Mouse (Mus musculus) midbrain, postnatal 0 days (tissue): Measurements from ENCODE around the gene Usp35. TPM values are rescaled to one million over a fixed set of nuclear protein-coding genes. Genes with fewer than 3 reads are reported as not detected.

Source experiments
- ATAC-seq: fragments of 200-750 bp; cut with Nextera tagmentation; 2 replicates; pipeline ENCODE4 v1.8.0; 2017; ENCODE audit warnings: moderate number of reproducible peaks, mild to moderate bottlenecking, moderate TSS enrichment, moderate library complexity; ENCODE audit not compliant: low FRiP score
- DNase-seq: peaks from one replicate; pipeline ENCODE4 v3.0.0-alpha.2; 2015; ENCODE audit warnings: low spot score
- H3K27ac ChIP-seq: fragments of 300-500 bp; sonication (generic); 2 replicates; pipeline ENCODE4 v1.5.1; 2014; ENCODE audit warnings: low read depth, mild to moderate bottlenecking, low read length, mixed read lengths
- H3K27me3 ChIP-seq: fragments of 300-500 bp; sonication (generic); 2 replicates; pipeline ENCODE4 v1.6.1; 2014; ENCODE audit warnings: low read length, control low read depth, mixed read lengths; ENCODE audit not compliant: insufficient read depth
- H3K36me3 ChIP-seq: fragments of 300-500 bp; sonication (generic); 2 replicates; pipeline ENCODE4 v1.6.1; 2014; ENCODE audit warnings: low read length, control low read depth, mixed read lengths; ENCODE audit not compliant: insufficient read depth
- H3K4me1 ChIP-seq: fragments of 300-500 bp; sonication (generic); 2 replicates; pipeline ENCODE4 v1.6.1; 2014; ENCODE audit warnings: mild to moderate bottlenecking, control low read depth, antibody characterized with exemption, low read length, mixed read lengths; ENCODE audit not compliant: insufficient read depth
- H3K4me2 ChIP-seq: fragments of 300-500 bp; sonication (generic); 2 replicates; pipeline ENCODE4 v1.6.1; 2014; ENCODE audit warnings: low read depth, mild to moderate bottlenecking, low read length, mixed read lengths; ENCODE audit not compliant: poor library complexity, severe bottlenecking
- H3K4me3 ChIP-seq: fragments of 300-500 bp; sonication (generic); 2 replicates; pipeline ENCODE4 v1.5.1; 2014; ENCODE audit warnings: low read depth, mild to moderate bottlenecking, low read length, moderate library complexity
- H3K9ac ChIP-seq: fragments of 300-500 bp; sonication (generic); replicated peaks from 2 replicates; pipeline ENCODE4 v1.6.1; 2014; ENCODE audit warnings: mild to moderate bottlenecking, low read length, moderate library complexity, mixed read lengths; ENCODE audit not compliant: poor library complexity, severe bottlenecking
- H3K9me3 ChIP-seq: fragments of 300-500 bp; sonication (generic); 2 replicates; pipeline ENCODE4 v1.6.1; 2016; ENCODE audit warnings: low read length, control low read depth
- CTCF ChIP-seq: IDR thresholded peaks from 2 replicates; pipeline ENCODE4 v1.5.1; 2016; ENCODE audit warnings: antibody characterized with exemption, mild to moderate bottlenecking
- WGBS: fragments of 180-500 bp; shearing (Covaris S2); extraction: QIAGEN DNeasy Blood & Tissue Kit; methylation state at CpG from one replicate; pipeline ENCODE4 v1.1.7; 2014; 5-methylcytosine and 5-hydroxymethylcytosine counted together
- polyA plus RNA-seq: library from polyadenylated mRNA; unstranded; fragments of >200 nt; fragmentation: Nextera tagmentation; extraction: Ambion mirVana; gene quantifications from 2 replicates; pipeline ENCODE4 v1.2.1, GENCODE M21; 2015
- total RNA-seq: library from RNA; depleted of rRNA; stranded (reverse); fragments of >200 nt; gene quantifications from 2 replicates; pipeline ENCODE4 v1.2.3, GENCODE M21; 2014

The Usp35 gene
- total and polyA plus RNA-seq, 2 experiments from 2014 or later, result 2.9 to 13.4 TPM

DNA sequence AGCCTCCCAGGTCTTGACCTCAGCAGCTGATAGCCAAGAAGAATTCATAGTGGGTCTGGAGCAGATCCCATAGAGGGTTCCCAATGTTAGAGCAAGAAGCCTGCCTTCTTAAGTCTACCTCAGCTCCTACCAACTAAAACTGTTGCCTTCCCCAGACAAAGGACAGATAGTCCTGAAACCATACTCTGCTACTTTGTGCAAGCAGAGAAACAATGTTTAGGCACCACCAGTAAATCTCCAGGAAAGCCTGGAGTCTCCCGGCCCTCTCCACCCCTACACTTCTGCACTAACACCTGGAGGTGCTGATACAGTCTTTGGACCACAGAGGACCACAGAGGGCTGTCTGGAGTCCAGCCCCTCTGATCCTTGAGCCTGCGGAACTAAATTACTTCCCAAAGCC, 12.8 kb upstream of the Usp35 start:
- Histone ChIP-seq H3K27me3 (no peaks in the 10 kb centered on the region), H3K36me3 (peaks cover 6% of the 10 kb centered on the region; the same call in 1 of the 2 replicates), H3K9ac (no peak overlapping the region), H3K4me2 (no peak overlapping the region), H3K9me3 (no peaks in the 10 kb centered on the region), H3K4me3 (no peak overlapping the region), H3K4me1 (no peaks in the 10 kb centered on the region), H3K27ac (no peak overlapping the region)
- TF ChIP-seq CTCF, result no peak
- ATAC-seq, result no peak
- WGBS, result 88% methylated on average over 2 of the region's 2 CpGs
- no peak for DNase-seq

DNA sequence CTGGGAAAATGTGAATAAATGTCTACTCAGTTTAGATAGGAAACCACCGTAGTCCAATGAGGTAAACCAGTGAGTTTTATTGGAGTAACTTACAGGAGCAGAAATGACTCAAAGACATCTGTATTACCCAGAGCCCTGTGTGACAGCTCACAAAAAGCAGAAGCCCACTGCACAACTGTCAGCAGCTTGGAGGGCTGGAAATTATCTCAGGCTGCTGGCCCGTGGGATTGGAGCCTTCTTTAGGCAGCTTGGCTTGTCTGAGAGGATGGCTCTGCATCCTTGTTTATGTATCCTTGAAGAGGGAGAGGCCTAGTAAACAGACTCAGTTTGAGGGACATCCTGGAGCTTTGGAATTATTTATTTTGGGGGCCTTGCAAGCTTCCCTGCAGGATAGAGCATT, 11.1 kb upstream of the Usp35 start:
- no peaks in the 10 kb centered on the region for H3K4me1 ChIP-seq
- no peak for DNase-seq
- H3K9me3 ChIP-seq, result no peaks in the 10 kb centered on the region
- no peak for ATAC-seq
- TF ChIP-seq CTCF, result no peak
- H3K27ac ChIP-seq, result no peak overlapping the region
- H3K9ac ChIP-seq, result no peak overlapping the region
- WGBS, result 84% methylated on average over 2 of the region's 2 CpGs
- peaks cover 3% of the 10 kb centered on the region; the same call in 1 of the 2 replicates for H3K36me3 ChIP-seq
- H3K27me3 ChIP-seq, result no peaks in the 10 kb centered on the region
- H3K4me3 ChIP-seq, result no peak overlapping the region
- H3K4me2 ChIP-seq, result no peak overlapping the region

DNA sequence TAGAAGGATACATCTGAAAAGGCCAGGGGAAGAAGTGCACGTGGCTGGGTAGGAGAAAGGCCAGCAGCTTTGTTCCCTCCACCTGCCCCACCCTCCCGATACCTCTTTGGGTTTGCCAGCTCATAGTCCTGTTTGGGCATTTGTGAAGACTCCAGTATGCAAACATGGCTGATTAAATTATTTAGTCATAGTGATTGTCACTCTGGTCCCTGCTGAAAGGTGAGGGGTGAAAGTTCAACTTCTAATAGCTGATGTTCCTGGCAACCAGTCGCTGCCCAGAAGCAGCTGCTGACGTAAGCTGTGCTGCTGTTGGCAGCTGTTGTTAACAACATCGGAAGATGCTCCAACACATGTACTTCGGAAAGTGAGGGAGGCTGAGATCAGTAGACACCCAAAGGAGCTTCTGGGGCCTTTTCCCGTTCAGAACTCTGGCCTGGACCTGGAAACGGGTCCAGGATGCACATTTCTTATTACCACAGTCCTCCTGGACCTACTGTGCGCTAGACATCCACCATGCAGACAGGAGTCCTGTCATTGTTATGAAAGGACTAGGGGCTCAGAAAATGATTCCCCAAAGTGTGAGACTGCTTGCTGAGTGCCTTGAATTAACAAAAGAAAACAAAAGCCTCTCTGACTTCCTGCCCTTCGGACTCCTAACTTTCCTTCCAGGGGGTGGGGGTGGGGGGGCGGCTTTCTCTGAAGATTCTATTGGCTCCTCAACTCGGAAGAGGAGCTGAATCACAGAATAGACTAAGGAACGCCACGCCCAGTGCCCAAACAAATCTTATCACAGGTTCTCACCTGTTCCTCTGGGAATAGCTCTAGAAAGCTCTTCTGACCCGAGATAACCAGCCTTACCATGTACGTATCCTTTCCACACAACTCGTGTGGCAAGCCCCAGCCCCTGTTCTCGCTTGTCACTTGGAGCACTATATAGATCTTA, 9.4 kb upstream of the Usp35 start:
- H3K4me3 ChIP-seq, result no peak overlapping the region
- H3K4me2 ChIP-seq, result no peak overlapping the region
- H3K9ac ChIP-seq, result no peak overlapping the region
- WGBS, result 69% methylated on average over 18 of the region's 18 CpGs
- no peak for ATAC-seq
- H3K36me3 ChIP-seq, result no peaks in the 10 kb centered on the region
- no peaks in the 10 kb centered on the region for H3K4me1 ChIP-seq
- no peak for TF ChIP-seq CTCF
- DNase-seq, result no peak
- H3K9me3 ChIP-seq, result no peaks in the 10 kb centered on the region
- H3K27ac ChIP-seq, result no peak overlapping the region
- no peaks in the 10 kb centered on the region for H3K27me3 ChIP-seq

DNA sequence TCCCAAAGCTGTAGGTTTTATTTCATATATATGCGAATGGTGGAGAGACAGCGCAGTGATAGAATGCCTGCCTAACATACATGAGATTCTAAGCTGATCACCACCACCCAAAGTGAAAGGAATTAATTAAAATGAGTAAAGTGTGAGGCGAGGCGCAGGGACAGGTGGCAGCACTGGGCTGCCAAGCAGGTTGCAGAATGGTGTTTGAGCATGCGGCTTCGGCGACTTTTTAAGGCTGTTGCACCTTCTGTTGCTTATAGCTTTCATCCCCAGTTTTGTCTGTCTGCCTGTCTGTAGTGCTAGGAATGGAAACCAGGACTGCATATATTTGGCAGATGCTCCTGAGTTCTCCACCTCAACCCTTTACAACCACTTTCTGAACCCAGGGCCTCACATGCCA, 7.8 kb upstream of the Usp35 start:
- no peak overlapping the region for H3K4me3 ChIP-seq
- ATAC-seq, result no peak
- no peaks in the 10 kb centered on the region for H3K4me1 ChIP-seq
- no peaks in the 10 kb centered on the region for H3K9me3 ChIP-seq
- no peak overlapping the region for H3K4me2 ChIP-seq
- no peak for TF ChIP-seq CTCF
- no peak overlapping the region for H3K27ac ChIP-seq
- no peak overlapping the region for H3K9ac ChIP-seq
- 91% methylated on average over 7 of the region's 7 CpGs for WGBS
- DNase-seq, result no peak
- H3K27me3 ChIP-seq, result no peaks in the 10 kb centered on the region
- no peaks in the 10 kb centered on the region for H3K36me3 ChIP-seq

DNA sequence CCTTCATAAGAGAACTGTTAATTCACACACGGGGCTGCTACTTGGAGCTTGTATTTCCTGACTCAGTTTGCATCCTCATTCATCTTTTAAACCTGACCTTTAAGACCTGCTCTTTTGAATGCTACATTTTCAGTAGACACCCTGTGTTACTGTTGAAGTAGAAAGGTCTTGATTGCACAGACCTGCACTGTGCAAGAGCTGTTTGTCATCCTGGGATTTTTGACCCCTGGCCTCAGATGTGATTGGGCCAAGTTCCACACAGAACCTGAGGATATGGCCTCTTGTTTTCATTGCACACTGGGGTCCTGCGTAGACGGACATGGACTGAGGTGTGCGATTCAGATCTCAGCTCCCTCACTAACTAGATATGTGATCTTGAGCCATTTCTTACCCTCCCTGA, 6.8 kb upstream of the Usp35 start:
- Histone ChIP-seq H3K4me3 (no peak overlapping the region), H3K27ac (no peak overlapping the region), H3K9ac (no peak overlapping the region), H3K4me1 (no peaks in the 10 kb centered on the region), H3K4me2 (no peak overlapping the region), H3K27me3 (no peaks in the 10 kb centered on the region), H3K36me3 (no peaks in the 10 kb centered on the region), H3K9me3 (no peaks in the 10 kb centered on the region)
- ATAC-seq (no peak), DNase-seq (no peak)
- no peak for TF ChIP-seq CTCF
- WGBS, result 86% methylated on average over 4 of the region's 4 CpGs

- Histone ChIP-seq H3K9me3 (no peaks in the 10 kb centered on the region), H3K27ac (no peak overlapping the region), H3K4me3 (no peak overlapping the region), H3K9ac (no peak overlapping the region), H3K36me3 (no peaks in the 10 kb centered on the region), H3K4me2 (no peak overlapping the region), H3K27me3 (no peaks in the 10 kb centered on the region), H3K4me1 (no peaks in the 10 kb centered on the region; the same call in 1 of the 2 replicates)
- DNase-seq (no peak), ATAC-seq (no peak)
- 76% methylated on average over 1 of the region's 1 CpGs for WGBS
- no peak for TF ChIP-seq CTCF
Observed at GRCm38 (mm10) chr7:97336678-97337077, 4.9 kb upstream of the Usp35 start.
